Mouse (Mus musculus) left cerebral cortex, adult 6 months (tissue): ENCODE results near the gene Pla2g15. TPM values are rescaled to one million over a fixed set of nuclear protein-coding genes. Genes with fewer than 3 reads are reported as not detected.

Experiments
- long read RNA-seq, 2 experiments: library from polyadenylated mRNA; unstranded; transcript quantifications; one replicate each; pipeline ENCODE4 v2.0.0; 2019 to 2020
- polyA plus RNA-seq: library from polyadenylated mRNA; unstranded; fragments of <200 nt; fragmentation: Nextera tagmentation; gene quantifications from 2 replicates; pipeline ENCODE4 v1.2.3, GENCODE M21; 2021

Pla2g15 gene
- 8.3 and 10.1 TPM in 2 replicates for polyA plus RNA-seq
- long read RNA-seq, experiment 1, transcript Pla2g15-201 (6 exons, 2,706 nt) = major isoform, 74 of 96 reads
- long read RNA-seq, experiment 1, transcript Pla2g15-204 (6 exons, 2,578 nt) = minor isoform, 9 of 96 reads
- long read RNA-seq, experiment 1, partial matches to known transcripts = 13 of 96 reads
- long read RNA-seq, experiment 1, other reads (novel, unspliced or antisense) = 0 of 96 reads
- long read RNA-seq, experiment 2, transcript Pla2g15-201 (6 exons, 2,706 nt) = major isoform, 5 of 13 reads
- long read RNA-seq, experiment 2, partial matches to known transcripts = 3 of 13 reads
- long read RNA-seq, experiment 2, other reads (novel, unspliced or antisense) = 4 of 13 reads

DNA sequence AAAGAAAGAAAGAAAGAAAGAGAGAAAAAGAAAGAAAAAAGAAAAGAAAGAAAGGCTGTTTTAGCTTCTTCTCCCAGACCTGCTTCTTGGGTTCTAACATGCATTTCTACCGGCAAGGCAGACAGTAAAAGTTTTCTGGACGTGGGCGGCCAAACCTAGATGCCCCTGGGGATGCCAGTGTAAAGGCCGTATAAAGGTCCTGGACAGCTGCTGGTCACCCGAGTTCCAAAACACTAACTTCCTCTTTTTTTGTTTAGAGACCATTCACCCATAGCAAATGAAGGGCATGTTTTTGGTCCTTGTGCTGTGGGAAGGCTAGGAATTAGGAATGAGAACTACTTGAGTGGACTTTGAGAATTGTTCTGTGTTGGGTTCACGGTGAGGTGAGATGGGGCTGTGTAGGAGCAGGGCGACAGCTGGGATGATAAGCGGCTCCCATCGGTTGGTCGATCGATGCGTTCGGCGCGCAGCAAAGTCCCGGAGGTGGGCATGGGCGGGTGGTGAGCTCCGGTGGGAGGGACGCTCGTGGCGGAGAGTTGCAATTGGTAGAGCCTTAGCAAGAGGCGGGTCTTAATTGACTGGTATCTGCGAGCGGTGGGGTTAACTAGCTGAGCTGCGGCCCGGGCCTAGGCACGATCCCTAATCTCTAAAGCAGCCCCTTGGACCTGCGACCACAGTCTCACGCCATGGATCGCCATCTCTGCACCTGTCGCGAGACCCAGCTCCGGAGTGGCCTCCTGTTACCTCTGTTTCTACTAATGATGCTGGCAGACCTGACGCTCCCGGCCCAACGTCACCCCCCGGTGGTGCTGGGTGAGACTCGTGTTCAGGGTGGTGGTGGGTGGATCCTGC is at the start of gene Pla2g15:
Gene Pla2g15, plus strand, starts transcription at position 599 of the 852 bp plus-strand sequence.

DNA sequence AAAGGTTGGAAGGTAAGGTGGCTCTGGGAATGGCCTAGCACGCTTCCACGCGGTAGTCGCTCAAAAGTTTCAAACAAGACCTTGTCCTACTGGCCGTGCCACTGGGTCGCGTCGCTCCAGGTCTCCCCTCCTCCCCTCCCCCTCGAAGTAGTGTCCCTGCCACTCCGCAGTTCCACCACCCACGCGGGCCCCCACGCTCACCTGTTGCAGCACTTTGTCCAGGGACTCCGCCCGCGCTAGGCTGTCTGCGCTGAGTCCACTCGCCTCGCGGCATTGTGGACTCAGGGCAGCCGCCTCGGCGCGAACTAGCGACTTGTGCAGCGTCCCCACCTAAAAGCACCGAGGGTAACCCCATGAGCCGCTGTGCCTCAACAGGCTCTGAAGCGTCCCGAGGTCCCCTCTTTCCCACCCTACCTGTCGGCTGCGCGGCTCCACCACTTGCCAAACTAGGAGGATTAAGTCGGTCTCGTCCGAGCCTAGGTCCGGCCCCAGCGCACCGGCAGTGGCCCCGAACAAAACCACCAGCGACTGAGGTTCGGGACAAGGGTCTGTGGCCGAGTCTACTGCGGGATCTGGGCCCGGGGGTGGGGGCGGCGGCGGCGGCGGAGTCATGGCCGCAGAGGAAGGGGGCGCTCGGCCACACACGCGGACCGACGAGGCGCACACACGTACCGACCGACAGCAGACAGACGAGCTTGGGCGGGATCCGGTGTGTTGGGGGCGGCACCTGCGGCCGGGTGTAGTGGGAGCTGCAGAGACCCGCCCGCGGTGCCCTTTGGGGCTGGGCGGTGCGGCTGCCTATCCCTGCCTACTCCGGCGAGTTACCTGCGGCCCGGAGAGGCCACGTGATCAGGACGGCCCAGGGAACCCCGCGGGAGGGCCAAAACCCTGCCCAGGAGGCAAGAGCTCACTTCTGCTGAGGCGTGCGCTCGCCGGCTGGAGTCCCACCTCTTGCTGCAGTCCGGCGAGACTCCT is 13.8 kb upstream of the Pla2g15 start, which contains the start of gene Esrp2:
Gene Esrp2, minus strand, starts transcription at position 819 of the 975 bp plus-strand sequence.

DNA sequence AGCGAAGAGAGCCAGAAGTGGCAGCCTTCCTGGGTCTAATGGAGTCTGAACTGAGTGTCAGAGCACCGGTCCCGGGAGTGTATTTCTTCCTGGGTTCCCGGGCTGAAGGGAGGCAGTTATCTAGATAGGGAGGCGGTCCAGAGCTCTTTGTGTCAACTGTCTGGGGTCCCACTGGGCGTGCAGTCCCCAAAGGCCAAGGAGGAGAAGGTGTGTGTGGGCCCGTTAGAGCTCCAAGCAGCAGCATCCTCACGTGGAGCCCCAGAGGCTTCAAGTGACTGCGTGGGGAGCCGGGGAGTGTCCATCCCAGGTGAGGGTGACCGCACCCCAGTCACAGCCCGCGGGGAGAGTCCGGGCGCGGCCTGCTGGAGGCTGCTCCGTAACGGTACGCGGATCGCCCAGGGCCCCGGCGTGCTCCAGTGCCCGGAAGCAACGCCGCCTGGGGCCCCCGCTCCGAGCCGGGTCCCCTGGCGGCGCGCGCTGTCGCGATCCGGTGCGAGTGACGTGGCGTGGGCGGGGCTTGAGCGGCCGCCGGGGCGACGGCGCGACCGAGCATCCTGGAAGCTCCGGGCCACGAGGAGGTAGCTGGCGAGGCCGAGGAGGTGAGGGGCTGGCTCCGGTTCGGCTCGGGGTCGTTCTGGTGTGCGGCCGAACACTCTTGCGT is 18.3 kb downstream of the Pla2g15 start, which contains the start of gene Slc7a6:
Gene Slc7a6, plus strand, starts transcription at position 502 of the 661 bp plus-strand sequence.

DNA sequence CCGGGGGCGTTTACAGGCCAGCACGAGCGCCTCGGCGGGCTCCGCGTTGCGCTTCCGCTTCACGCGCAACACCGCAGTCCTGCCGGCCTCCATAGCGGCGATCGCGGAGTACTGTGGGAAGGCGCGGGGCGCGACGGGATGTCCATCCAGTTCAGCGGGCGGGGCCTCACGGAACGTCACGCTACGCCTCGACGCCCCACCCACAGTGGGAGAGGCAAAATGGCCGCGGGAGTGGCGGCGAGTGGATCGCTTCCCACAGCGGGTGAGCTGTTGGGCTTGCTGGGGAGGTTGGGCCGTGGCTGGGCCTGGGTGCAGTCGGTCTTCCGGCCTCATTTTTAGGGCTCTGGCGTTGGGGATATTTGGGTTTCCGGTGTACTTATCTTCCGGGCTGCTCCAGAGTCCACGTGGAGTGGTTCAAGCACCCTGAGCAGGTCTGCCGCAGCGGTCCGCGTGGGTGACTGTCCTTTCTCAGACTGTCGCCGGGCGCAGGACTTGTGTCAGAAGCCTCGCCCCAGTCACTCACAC is 60.7 kb downstream of the Pla2g15 start, which contains the start of the genes Slc7a6os and Prmt7:
Gene Slc7a6os, minus strand, starts transcription at position 115 of the 525 bp plus-strand sequence.
Gene Prmt7, plus strand, starts transcription at position 116 of the 525 bp plus-strand sequence.

Other genes starting within 250 kb of the Pla2g15 start
- gene Pskh1, start 250.0 kb upstream of the Pla2g15 start, polyA plus RNA-seq = 2.7 and 3.6 TPM in 2 replicates
- gene Ctrl, start 216.5 kb upstream of the Pla2g15 start, polyA plus RNA-seq = 0.21 and 0.23 TPM in 2 replicates
- 175 and 188 TPM in 2 replicates for gene Psmb10, start 212.0 kb upstream of the Pla2g15 start, polyA plus RNA-seq
- gene Lcat, start 207.0 kb upstream of the Pla2g15 start, polyA plus RNA-seq = 23.8 and 26.1 TPM in 2 replicates
- 7.9 and 9.3 TPM in 2 replicates for gene Slc12a4, start 184.3 kb upstream of the Pla2g15 start, polyA plus RNA-seq
- gene Dpep3, start 171.0 kb upstream of the Pla2g15 start, polyA plus RNA-seq = not detected in 2 replicates
- 13.1 and 15.4 TPM in 2 replicates for gene Dus2, start 159.1 kb upstream of the Pla2g15 start, polyA plus RNA-seq
- gene Dpep2nb, start 144.4 kb upstream of the Pla2g15 start, polyA plus RNA-seq = 0.16 TPM in 1 of 2 replicates, not detected in the other
- 13.1 and 17.4 TPM in 2 replicates for gene Ddx28, start 138.5 kb upstream of the Pla2g15 start, polyA plus RNA-seq
- gene Nfatc3, start 91.6 kb upstream of the Pla2g15 start, polyA plus RNA-seq = 3.1 and 5.4 TPM in 2 replicates
- 0.05 TPM in 2 replicates for gene Esrp2, start 13.4 kb upstream of the Pla2g15 start, polyA plus RNA-seq
- 24.6 and 26.5 TPM in 2 replicates for gene Slc7a6, start 18.5 kb downstream of the Pla2g15 start, polyA plus RNA-seq
- gene Slc7a6os, start 60.5 kb downstream of the Pla2g15 start, polyA plus RNA-seq = 8.5 and 11.5 TPM in 2 replicates
- 27.2 and 39.6 TPM in 2 replicates for gene Prmt7, start 60.5 kb downstream of the Pla2g15 start, polyA plus RNA-seq
- gene Smpd3, start 187.6 kb downstream of the Pla2g15 start, polyA plus RNA-seq = 18.9 and 27.1 TPM in 2 replicates